Mouse (Mus musculus) cerebellum, adult 2 months (tissue): ENCODE results near the gene Gbp10. TPM values are rescaled to one million over a fixed set of nuclear protein-coding genes. Genes with fewer than 3 reads are reported as not detected.
"Not testable (repeated sequence)": the region's sequence is repeated elsewhere in the genome, so short reads cannot be mapped to it uniquely, and the experiment has no call there.

Experiments used
- DNase-seq, 2 experiments: peaks; one replicate each; pipeline ENCODE4 v3.0.0; 2021
- H3K27ac ChIP-seq: fragments of 200-500 bp; 2 replicates; pipeline ENCODE4 v1.5.1; 2012; ENCODE audit warnings: low read length, control low read depth, inconsistent platforms; ENCODE audit not compliant: insufficient read depth
- H3K27me3 ChIP-seq: fragments of 200-500 bp; 2 replicates; pipeline ENCODE4 v1.6.1; 2012; ENCODE audit warnings: inconsistent platforms, mild to moderate bottlenecking, low read length, moderate library complexity; ENCODE audit not compliant: control insufficient read depth, insufficient read depth
- H3K4me1 ChIP-seq: fragments of 200-500 bp; 2 replicates; pipeline ENCODE4 v1.6.1; 2011; ENCODE audit warnings: low read length; ENCODE audit not compliant: control insufficient read depth, insufficient read depth
- H3K4me3 ChIP-seq: fragments of 200-500 bp; replicated peaks from 2 replicates; pipeline ENCODE3; 2011; ENCODE audit warnings: mild to moderate bottlenecking, low read depth, low read length, control low read depth; ENCODE audit not compliant: insufficient read depth
- CTCF ChIP-seq: fragments of 200-500 bp; IDR thresholded peaks from 2 replicates; pipeline ENCODE4 v1.5.1; 2011; ENCODE audit warnings: low read depth, mild to moderate bottlenecking, control low read depth, low read length, moderate library complexity, borderline replicate concordance; ENCODE audit not compliant: insufficient read depth
- POLR2A ChIP-seq: fragments of 200-500 bp; IDR thresholded peaks from 2 replicates; pipeline ENCODE4 v1.6.1; 2011; ENCODE audit warnings: low read length, control low read depth, borderline replicate concordance; ENCODE audit not compliant: insufficient read depth
- WGBS: fragments of 180-500 bp; shearing (Covaris S2); methylation state at CpG from one replicate; pipeline ENCODE4 v1.1.7; 2018; 5-methylcytosine and 5-hydroxymethylcytosine counted together
- polyA plus RNA-seq: library from polyadenylated mRNA; depleted of rRNA; stranded (reverse); fragments of >200 nt; gene quantifications from 2 replicates; pipeline ENCODE4 v1.2.3, GENCODE M21; 2012; rRNA removed

Gbp10 gene
- polyA plus RNA-seq, result 0.29 and 0.51 TPM in 2 replicates

- not testable (repeated sequence) for H3K27me3 ChIP-seq, H3K4me1 ChIP-seq, H3K4me3 ChIP-seq, H3K27ac ChIP-seq
- DNase-seq, result peak in 1 of 2 experiments; percentile 2
Measured at GRCm38 (mm10) chr5:105239483-105240047, at the start of gene Gbp10. TSS of gene Gbp10 (minus strand) at chr5:105239533.

GRCm38 (mm10) chr5:105260673-105261072 lies 21.3 kb upstream of the Gbp10 start:
- WGBS, result 100% methylated on average over 1 of the region's 3 CpGs
- H3K4me1 ChIP-seq, H3K27me3 ChIP-seq, H3K27ac ChIP-seq, DNase-seq, H3K4me3 ChIP-seq: not testable (repeated sequence)

GRCm38 (mm10) chr5:105252491-105252890 lies 13.2 kb upstream of the Gbp10 start:
- no peaks in the 10 kb centered on the region for H3K4me1 ChIP-seq
- H3K27ac ChIP-seq, result no peak overlapping the region
- DNase-seq, result no peak
- H3K4me3 ChIP-seq, result no peak overlapping the region
- TF ChIP-seq CTCF (no peak), POLR2A (no peak)
- H3K27me3 ChIP-seq, result no peaks in the 10 kb centered on the region

GRCm38 (mm10) chr5:105244741-105245140 lies 5.4 kb upstream of the Gbp10 start:
- not testable (repeated sequence) for H3K4me1 ChIP-seq, H3K27ac ChIP-seq, H3K4me3 ChIP-seq, H3K27me3 ChIP-seq, DNase-seq
- 88% methylated on average over 3 of the region's 3 CpGs for WGBS

- H3K4me1 ChIP-seq, H3K27me3 ChIP-seq, H3K4me3 ChIP-seq, DNase-seq, H3K27ac ChIP-seq: not testable (repeated sequence)
- 19% methylated on average over 5 of the region's 5 CpGs for WGBS
Measured at GRCm38 (mm10) chr5:105240982-105241381, 1.6 kb upstream of the Gbp10 start.

- 94% methylated on average over 1 of the region's 1 CpGs for WGBS
- H3K4me1 ChIP-seq, DNase-seq, H3K4me3 ChIP-seq, H3K27ac ChIP-seq, H3K27me3 ChIP-seq: not testable (repeated sequence)
Measured at GRCm38 (mm10) chr5:105238402-105238801, 931 bp downstream of the Gbp10 start.

GRCm38 (mm10) chr5:105236040-105236439 lies 3.3 kb downstream of the Gbp10 start:
- H3K4me3 ChIP-seq, DNase-seq, H3K27me3 ChIP-seq, H3K4me1 ChIP-seq, H3K27ac ChIP-seq: not testable (repeated sequence)
- WGBS, result 64% methylated on average over 3 of the region's 3 CpGs

GRCm38 (mm10) chr5:105208957-105209356 lies 30.4 kb downstream of the Gbp10 start:
- WGBS, result 100% methylated on average over 1 of the region's 3 CpGs
- not testable (repeated sequence) for H3K4me1 ChIP-seq, H3K4me3 ChIP-seq, H3K27me3 ChIP-seq, DNase-seq, H3K27ac ChIP-seq

GRCm38 (mm10) chr5:105200791-105201355 lies 38.5 kb downstream of the Gbp10 start:
- not testable (repeated sequence) for H3K4me1 ChIP-seq, H3K27ac ChIP-seq, DNase-seq, H3K4me3 ChIP-seq, H3K27me3 ChIP-seq
- 86% methylated on average over 4 of the region's 4 CpGs for WGBS

- WGBS, result 95% methylated on average over 1 of the region's 1 CpGs
- not testable (repeated sequence) for H3K4me3 ChIP-seq, H3K27me3 ChIP-seq, H3K27ac ChIP-seq, H3K4me1 ChIP-seq, DNase-seq
Measured at GRCm38 (mm10) chr5:105199149-105199548, 40.2 kb downstream of the Gbp10 start.

GRCm38 (mm10) chr5:105197915-105198560 lies 41.3 kb downstream of the Gbp10 start:
- H3K4me3 ChIP-seq, H3K4me1 ChIP-seq, H3K27me3 ChIP-seq, H3K27ac ChIP-seq, DNase-seq: not testable (repeated sequence)

GRCm38 (mm10) chr5:105196308-105196707 lies 43.0 kb downstream of the Gbp10 start:
- 26% methylated on average over 5 of the region's 5 CpGs for WGBS
- not testable (repeated sequence) for H3K27ac ChIP-seq, H3K4me1 ChIP-seq, H3K27me3 ChIP-seq, DNase-seq, H3K4me3 ChIP-seq

- H3K4me3 ChIP-seq, H3K4me1 ChIP-seq, H3K27ac ChIP-seq, DNase-seq, H3K27me3 ChIP-seq: not testable (repeated sequence)
- 88% methylated on average over 2 of the region's 2 CpGs for WGBS
Measured at GRCm38 (mm10) chr5:105192536-105192935, 46.8 kb downstream of the Gbp10 start.
